Mouse (Mus musculus) activated CD4-positive, CD25-positive, alpha-beta regulatory T cell, adult 9 weeks (primary cell): ENCODE measurements around the gene Epha4. TPM values are rescaled to one million over a fixed set of nuclear protein-coding genes. Genes with fewer than 3 reads are reported as not detected.

Experiments used
- polyA plus RNA-seq: library from polyadenylated mRNA; unstranded; fragments of 100-300 nt; shearing (Covaris generic); gene quantifications from one replicate; pipeline ENCODE4 v1.2.1, GENCODE M21; 2017

Epha4 gene
- polyA plus RNA-seq = not detected

GRCm38 (mm10) chr1:77514963-77515650 lies at the start of gene Epha4:
Gene Epha4 (minus strand): TSS chr1:77515088.

